Mouse (Mus musculus) CH12.LX (cell line): ENCODE data around the gene Unc93b1.

Experiments
- CTCF ChIP-seq, 2 experiments: IDR thresholded peaks in 1 of 2; conservative IDR thresholded peaks in 1 of 2; 2 replicates each; pipeline ENCODE4 v1.5.1; 2011 to 2012; ENCODE audit warnings: low read depth in 2 of 2, low read length in 2 of 2, improper control_type of control experiment in 1 of 2, inconsistent platforms in 1 of 2, mild to moderate bottlenecking in 1 of 2, moderate library complexity in 1 of 2
- GABPA ChIP-seq: IDR thresholded peaks from 2 replicates; pipeline ENCODE4 v1.6.1; 2012; ENCODE audit warnings: low read depth, low read length, improper control_type of control experiment, inconsistent platforms; ENCODE audit not compliant: insufficient replicate concordance
- POLR2A ChIP-seq: IDR thresholded peaks from 2 replicates; pipeline ENCODE4 v1.6.1; 2011; ENCODE audit warnings: low read depth, mild to moderate bottlenecking, improper control_type of control experiment, low read length
- ZMIZ1 ChIP-seq: IDR thresholded peaks from 2 replicates; pipeline ENCODE4 v1.6.1; 2012; ENCODE audit warnings: low read depth, mild to moderate bottlenecking, inconsistent platforms, low read length, improper control_type of control experiment

GRCm38 (mm10) chr19:3895171-3895631 is 39.8 kb upstream of the Unc93b1 start:
- TF ChIP-seq ZMIZ1 (no peak), CTCF (conservative IDR thresholded peaks at IDR 0.05 in 1 of 2, IDR thresholded peaks at IDR 0.05 in 1 of 2; ENCODE audit: low read depth in 2 of 2, low read length in 2 of 2) (no peak), GABPA (no peak), POLR2A (no peak)
